Mouse (Mus musculus) ovary, postnatal 10 days (tissue): ENCODE results near the gene Mical2.

Experiments used
- DNase-seq: peaks from one replicate; pipeline ENCODE4 v3.0.0; 2022; ENCODE audit warnings: low spot score

Gene Mical2

GRCm38 (mm10) chr7:112209621-112210020 lies 16.0 kb upstream of the Mical2 start:
- no peak for DNase-seq

- DNase-seq, result no peak
Measured at GRCm38 (mm10) chr7:112212921-112213721, 12.5 kb upstream of the Mical2 start.

- DNase-seq, result no peak
Measured at GRCm38 (mm10) chr7:112215871-112216270, 9.8 kb upstream of the Mical2 start.

GRCm38 (mm10) chr7:112216720-112217119 lies 8.9 kb upstream of the Mical2 start:
- no peak for DNase-seq

- no peak for DNase-seq
Measured at GRCm38 (mm10) chr7:112217208-112217607, 8.4 kb upstream of the Mical2 start.

- DNase-seq, result no peak
Measured at GRCm38 (mm10) chr7:112222733-112223524, 2.7 kb upstream of the Mical2 start.

- no peak for DNase-seq
Measured at GRCm38 (mm10) chr7:112224854-112225253, 802 bp upstream of the Mical2 start.

- no peak for DNase-seq
Measured at GRCm38 (mm10) chr7:112226446-112227265, 1.0 kb downstream of the Mical2 start.

- no peak for DNase-seq
Measured at GRCm38 (mm10) chr7:112227266-112227562, 1.6 kb downstream of the Mical2 start.

- DNase-seq, result no peak
Measured at GRCm38 (mm10) chr7:112228827-112229498, 3.3 kb downstream of the Mical2 start.

- DNase-seq, result no peak
Measured at GRCm38 (mm10) chr7:112231731-112232130, 6.1 kb downstream of the Mical2 start.

GRCm38 (mm10) chr7:112233345-112234005 lies 7.8 kb downstream of the Mical2 start:
- no peak for DNase-seq

- no peak for DNase-seq
Measured at GRCm38 (mm10) chr7:112234410-112234809, 8.8 kb downstream of the Mical2 start.

GRCm38 (mm10) chr7:112235493-112235892 lies 9.8 kb downstream of the Mical2 start:
- no peak for DNase-seq

GRCm38 (mm10) chr7:112237211-112237610 lies 11.6 kb downstream of the Mical2 start:
- DNase-seq, result no peak

- no peak for DNase-seq
Measured at GRCm38 (mm10) chr7:112237868-112238267, 12.2 kb downstream of the Mical2 start.

- no peak for DNase-seq
Measured at GRCm38 (mm10) chr7:112238768-112239728, 13.4 kb downstream of the Mical2 start.

- DNase-seq, result no peak
Measured at GRCm38 (mm10) chr7:112240748-112241147, 15.1 kb downstream of the Mical2 start.

GRCm38 (mm10) chr7:112241211-112241944 lies 15.7 kb downstream of the Mical2 start:
- no peak for DNase-seq

- DNase-seq, result no peak
Measured at GRCm38 (mm10) chr7:112241945-112242329, 16.3 kb downstream of the Mical2 start.
